Mouse (Mus musculus): ENCODE data around the gene Fzd4.

Gene Fzd4

DNA sequence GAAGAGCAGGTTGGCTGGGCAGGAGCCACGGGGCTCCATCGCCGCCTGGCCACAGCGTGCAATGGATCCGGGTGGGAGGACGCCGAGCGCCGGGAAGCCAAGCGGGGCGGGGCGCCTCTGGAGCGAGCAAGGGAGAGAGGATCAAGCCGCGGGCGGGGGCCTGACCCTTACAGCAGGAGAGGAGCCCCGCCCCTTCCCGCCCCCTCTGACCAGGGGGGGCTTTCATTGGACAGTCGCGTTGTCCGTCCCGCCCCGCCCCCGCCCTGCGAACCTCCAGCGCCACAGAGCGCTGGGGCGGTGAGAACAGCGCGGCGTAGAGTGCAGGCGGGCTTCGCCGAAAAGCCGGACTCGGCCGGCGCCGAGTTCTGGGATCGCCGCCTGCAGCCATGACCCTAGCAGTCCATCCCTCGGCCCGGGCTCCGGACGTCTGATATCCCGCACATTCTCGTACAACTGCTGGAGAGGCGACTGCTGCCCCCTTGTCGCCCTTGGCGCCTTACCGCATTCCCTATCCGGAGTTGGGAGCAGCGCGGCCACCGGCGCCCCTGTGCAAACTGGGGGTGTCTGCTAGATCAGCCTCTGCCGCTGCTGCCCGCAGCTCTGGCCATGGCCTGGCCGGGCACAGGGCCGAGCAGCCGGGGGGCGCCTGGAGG is at the start of gene Fzd4, which contains the start of gene Tmem135:
Gene Fzd4, plus strand, starts transcription at position 275 of the 653 bp plus-strand sequence.
Gene Tmem135, minus strand, starts transcription at position 142 of the 653 bp plus-strand sequence.
- DNase-seq (ENCODE audit: low spot score in 2 of 2): peak; percentile 82 to 86

GRCm38 (mm10) chr7:89355519-89356255 is 48.5 kb upstream of the Fzd4 start:
- DNase-seq (ENCODE audit: low spot score in 2 of 2): no peak

- no peak for DNase-seq (ENCODE audit: low spot score in 2 of 2)
Observed at GRCm38 (mm10) chr7:89356307-89356706, 47.8 kb upstream of the Fzd4 start.

DNA sequence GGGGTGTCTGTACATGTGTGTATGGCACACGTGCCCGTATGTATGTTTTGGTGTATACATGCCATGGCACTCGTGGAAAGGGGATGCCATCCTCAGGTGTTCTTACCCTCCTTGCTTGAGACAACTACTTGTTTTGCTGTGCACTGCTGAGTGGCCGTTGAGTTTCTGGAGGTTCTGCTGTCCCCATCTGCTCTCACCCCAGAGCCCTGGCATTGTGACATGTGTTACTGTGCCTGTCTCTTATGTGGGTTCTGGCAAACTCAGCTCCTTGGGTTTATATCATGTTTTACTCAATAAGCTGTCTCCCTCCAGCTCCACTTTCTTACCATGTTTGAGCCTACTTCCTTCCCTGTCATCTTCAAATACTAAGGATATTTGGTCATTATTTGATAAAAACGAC is 40.2 kb upstream of the Fzd4 start:
- DNase-seq (ENCODE audit: low spot score in 2 of 2): no peak

DNA sequence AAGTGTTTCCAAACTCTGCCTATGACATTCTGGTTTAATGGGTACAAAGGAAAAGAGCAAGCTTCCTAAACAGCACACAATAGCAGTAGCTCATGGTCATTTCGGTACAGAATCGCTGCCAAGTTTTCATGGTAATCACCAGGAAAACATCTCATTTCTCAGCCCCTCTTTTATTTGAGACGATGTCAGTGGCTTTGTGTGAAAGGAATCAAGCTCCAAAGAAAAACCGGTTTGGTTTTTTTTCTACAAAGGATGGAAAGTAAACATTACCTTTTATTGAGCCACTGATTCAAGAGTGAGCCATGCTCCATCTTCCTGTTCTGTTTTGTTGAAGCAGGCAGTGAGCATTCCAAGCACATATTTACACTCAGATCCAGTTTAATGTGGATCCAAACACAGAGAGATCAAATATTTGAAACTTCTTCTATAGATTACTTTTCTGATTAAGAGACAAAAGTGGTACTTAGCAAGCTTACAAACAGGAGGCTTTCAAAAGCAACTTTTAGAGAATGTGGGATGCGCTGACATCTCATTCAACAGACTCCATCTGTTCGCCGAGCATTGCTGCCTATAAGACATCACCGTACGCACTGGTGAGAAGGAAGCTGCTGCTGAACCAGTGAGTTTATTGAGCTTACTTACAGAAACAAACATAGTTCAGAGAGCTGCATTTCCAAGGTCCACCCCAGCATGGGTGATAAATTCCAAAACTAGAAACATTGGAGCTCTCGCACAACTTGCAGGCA is 38.8 kb upstream of the Fzd4 start:
- peak; percentile 15 to 45 for DNase-seq (ENCODE audit: low spot score in 2 of 2)

DNA sequence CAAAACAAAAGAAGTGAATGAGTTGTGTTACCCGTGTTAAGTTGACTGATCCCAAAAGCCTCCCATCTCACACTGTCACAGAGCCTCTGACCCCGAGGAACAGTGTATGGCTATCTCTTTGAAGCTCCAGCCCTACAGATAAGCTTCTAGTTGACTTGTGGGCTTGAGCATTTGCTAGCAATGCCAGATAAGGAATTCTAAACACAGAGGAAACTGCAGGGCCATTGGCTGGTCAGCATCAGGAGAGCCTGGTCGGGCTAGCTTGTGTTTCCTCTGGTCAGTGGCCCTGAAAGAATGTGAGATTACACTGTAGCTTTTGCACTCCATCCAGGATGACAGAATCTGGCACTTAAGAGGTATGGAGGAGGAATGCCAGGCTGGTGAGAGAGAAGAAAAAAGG is 36.5 kb upstream of the Fzd4 start:
- DNase-seq (ENCODE audit: low spot score in 2 of 2): no peak

GRCm38 (mm10) chr7:89370086-89370485 is 34.1 kb upstream of the Fzd4 start:
- no peak for DNase-seq (ENCODE audit: low spot score in 2 of 2)

DNA sequence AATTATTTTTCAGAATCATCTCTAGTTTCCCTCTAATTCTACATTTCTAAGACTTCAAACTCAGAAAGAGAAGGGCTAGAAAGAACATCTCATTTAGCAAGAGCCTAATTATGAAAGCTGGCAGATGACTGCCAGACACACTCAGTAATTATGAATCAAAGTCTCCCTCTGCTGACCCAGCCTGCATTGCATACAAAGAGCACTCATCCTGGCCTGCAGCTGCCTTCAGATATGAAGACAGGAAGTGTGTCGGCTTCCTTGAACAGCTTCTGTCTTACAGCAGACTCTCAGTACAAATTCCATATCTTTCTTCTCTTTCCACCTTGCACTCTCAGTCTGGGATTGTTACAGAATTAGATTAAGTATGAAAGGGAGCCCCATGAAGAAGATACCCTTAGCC is 33.2 kb upstream of the Fzd4 start:
- peak in 1 of 2 experiments; percentile 34 for DNase-seq (ENCODE audit: low spot score in 2 of 2)

- DNase-seq (ENCODE audit: low spot score in 2 of 2): no peak
Observed at GRCm38 (mm10) chr7:89371623-89372295, 32.4 kb upstream of the Fzd4 start.

DNA sequence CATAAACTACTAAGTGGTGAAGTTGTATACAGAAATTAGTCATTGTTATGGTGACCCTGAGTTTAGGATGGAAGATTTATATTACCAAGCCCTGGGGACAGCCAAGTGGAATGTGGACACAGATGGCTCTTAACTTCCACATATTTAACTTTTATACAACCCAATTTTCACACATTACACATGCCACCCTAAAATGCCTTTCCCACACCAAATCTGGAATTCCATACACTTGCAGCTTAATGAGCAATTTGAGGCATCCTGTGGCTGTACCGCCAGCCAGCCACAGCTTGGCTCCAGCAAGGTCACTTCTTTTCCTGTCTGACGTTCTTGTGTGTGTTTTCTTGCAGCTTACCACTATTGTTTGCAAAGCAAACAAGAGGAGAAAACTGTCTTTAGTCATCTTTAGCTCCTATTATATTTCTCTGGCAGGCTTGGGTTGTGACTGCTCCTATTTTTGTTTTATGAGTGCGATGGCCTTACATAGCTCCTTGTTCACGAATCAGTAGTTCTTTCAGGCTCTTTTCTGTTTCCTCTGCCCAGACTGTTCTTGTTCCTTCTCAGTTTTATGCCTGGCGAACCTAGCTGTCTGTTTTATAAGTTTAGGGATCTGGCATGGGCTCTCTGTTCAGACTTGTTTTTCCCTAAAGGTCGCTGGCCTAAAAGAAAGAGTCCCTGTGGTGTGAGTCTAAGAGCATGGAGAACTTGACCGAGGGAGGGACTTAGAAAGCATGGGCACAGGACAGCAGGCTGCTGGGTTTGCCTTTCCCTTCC is 23.0 kb upstream of the Fzd4 start:
- DNase-seq (ENCODE audit: low spot score in 2 of 2): no peak

GRCm38 (mm10) chr7:89382892-89383291 is 21.3 kb upstream of the Fzd4 start:
- DNase-seq (ENCODE audit: low spot score in 2 of 2): no peak

DNA sequence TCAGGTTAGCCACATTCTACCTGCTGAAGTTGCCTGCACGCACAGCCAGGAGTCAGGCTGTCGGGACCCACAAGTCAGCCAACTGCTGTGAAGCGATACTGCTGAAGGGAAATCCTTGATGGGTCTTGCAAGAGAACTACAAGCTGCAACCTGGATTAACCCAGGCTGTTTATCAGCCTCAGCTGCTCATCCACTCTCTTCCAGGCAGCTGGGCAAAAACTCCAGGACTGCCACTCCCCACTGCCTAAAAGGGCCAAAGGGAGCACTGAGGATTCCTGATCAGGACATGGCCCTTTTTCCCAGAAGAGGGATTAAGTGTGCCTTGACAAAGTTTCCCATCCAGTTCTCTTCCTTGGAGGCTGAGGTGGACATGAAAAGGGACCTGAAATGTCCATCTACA is 15.2 kb upstream of the Fzd4 start:
- DNase-seq (ENCODE audit: low spot score in 2 of 2): no peak

DNA sequence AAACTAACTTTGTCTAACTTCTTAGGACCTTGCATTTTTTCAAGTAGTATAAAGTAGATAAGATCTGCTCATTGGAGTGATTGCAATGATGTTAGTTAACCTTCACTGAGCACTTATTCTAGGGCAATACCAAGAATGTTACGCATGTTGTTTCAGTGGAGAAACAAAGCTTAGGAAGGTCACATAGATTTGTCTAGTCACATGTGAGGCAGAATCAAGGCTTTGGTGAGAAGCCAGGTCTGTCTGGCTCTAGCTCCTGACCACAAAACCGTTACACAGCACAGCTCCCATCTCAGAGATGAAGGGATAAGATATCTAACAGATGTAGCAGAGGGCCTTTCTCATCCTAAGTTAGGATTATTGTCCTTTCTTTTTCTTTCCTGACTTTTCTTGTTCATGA is 13.5 kb upstream of the Fzd4 start:
- no peak for DNase-seq (ENCODE audit: low spot score in 2 of 2)

GRCm38 (mm10) chr7:89391281-89391680 is 12.9 kb upstream of the Fzd4 start:
- DNase-seq (ENCODE audit: low spot score in 2 of 2): no peak

- no peak for DNase-seq (ENCODE audit: low spot score in 2 of 2)
Observed at GRCm38 (mm10) chr7:89391831-89392230, 12.3 kb upstream of the Fzd4 start.

GRCm38 (mm10) chr7:89392388-89392787 is 11.8 kb upstream of the Fzd4 start:
- no peak for DNase-seq (ENCODE audit: low spot score in 2 of 2)

DNA sequence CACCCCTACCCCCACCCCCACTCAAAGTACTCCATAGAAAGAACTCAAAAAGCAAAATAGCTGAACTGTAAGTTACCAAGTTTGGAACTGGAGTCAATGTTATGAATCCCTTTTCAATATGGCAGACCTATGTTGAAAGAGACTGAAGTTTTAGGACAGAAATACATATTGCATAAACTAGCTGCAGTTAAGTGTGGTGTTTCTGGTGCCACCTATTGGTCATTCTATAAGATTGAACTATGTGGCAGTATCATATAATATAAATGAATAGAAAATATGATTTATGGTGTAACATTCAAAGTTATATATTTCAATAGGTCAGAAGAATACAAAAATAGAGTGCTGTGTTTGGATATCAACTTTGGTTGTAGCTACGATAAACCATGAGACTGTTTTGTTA is 11.3 kb upstream of the Fzd4 start:
- DNase-seq (ENCODE audit: low spot score in 2 of 2): no peak

DNA sequence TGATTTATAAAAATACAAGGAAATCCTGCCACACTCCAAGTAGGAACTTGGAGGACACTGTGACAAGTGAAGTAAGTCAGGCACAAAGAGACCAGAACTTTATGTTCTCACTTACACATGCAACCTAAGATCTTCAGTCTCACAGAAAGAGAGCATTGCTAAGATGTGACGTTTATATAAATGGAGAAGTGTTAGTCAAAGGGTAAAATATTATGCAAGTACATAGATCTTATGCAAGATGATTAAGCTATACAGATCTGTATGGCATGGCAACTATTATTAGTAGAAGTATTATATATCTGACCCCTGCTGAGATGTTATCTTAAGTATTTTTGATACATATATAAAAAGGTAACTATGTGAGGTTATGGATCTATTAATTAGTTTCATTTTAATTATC is 8.8 kb upstream of the Fzd4 start:
- DNase-seq (ENCODE audit: low spot score in 2 of 2): no peak

DNA sequence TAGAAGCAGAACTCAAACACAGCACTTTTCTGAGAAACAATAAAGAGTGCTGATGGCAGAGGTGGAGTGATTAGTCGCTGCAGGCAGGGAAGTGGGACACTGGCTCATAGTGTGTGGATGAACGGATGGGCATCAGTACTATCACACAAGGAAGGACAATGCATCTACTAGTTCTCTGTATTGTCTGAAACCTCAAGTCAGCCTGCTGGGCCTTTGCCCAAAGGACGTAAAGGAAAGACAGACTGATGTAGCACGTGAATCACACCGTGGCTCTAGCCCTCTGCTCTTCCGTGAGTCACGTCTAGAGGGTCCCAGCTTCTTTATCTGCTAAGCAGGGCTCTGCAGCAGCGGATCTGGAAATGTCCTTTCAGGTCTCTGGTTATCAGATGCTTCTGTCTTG is 7.8 kb upstream of the Fzd4 start:
- DNase-seq (ENCODE audit: low spot score in 2 of 2): no peak

- DNase-seq (ENCODE audit: low spot score in 2 of 2): no peak
Observed at GRCm38 (mm10) chr7:89397837-89398534, 6.2 kb upstream of the Fzd4 start.

GRCm38 (mm10) chr7:89400721-89401120 is 3.4 kb upstream of the Fzd4 start:
- no peak for DNase-seq (ENCODE audit: low spot score in 2 of 2)
